Mouse (Mus musculus) adrenal gland, adult 18-20 months (tissue): Measurements from ENCODE around the gene Parp8. TPM values are rescaled to one million over a fixed set of nuclear protein-coding genes. Genes with fewer than 3 reads are reported as not detected.

Experiments used
- DNase-seq, 2 experiments: peaks; one replicate each; pipeline ENCODE4 v3.0.0; 2021 to 2022; ENCODE audit warnings: low spot score in 2 of 2
- long read RNA-seq, 2 experiments: library from polyadenylated mRNA; stranded (forward); transcript quantifications; one replicate each; pipeline ENCODE4 v2.0.0; 2021
- total RNA-seq, 2 experiments: library from RNA; stranded (reverse); gene quantifications; 1 replicate in 1 of 2; 2 replicates in 1 of 2; pipeline ENCODE4 v1.2.3; 2021

Parp8 gene
- 1 to 10 TPM; 8.6 to 9.2 TPM for total RNA-seq
- long read RNA-seq, experiment 1, partial matches to known transcripts: 2 of 4 reads
- long read RNA-seq, experiment 1, other reads (novel, unspliced or antisense): 2 of 4 reads
- long read RNA-seq, experiment 2, partial matches to known transcripts: 0 of 1 reads
- long read RNA-seq, experiment 2, other reads (novel, unspliced or antisense): 1 of 1 reads

DNA sequence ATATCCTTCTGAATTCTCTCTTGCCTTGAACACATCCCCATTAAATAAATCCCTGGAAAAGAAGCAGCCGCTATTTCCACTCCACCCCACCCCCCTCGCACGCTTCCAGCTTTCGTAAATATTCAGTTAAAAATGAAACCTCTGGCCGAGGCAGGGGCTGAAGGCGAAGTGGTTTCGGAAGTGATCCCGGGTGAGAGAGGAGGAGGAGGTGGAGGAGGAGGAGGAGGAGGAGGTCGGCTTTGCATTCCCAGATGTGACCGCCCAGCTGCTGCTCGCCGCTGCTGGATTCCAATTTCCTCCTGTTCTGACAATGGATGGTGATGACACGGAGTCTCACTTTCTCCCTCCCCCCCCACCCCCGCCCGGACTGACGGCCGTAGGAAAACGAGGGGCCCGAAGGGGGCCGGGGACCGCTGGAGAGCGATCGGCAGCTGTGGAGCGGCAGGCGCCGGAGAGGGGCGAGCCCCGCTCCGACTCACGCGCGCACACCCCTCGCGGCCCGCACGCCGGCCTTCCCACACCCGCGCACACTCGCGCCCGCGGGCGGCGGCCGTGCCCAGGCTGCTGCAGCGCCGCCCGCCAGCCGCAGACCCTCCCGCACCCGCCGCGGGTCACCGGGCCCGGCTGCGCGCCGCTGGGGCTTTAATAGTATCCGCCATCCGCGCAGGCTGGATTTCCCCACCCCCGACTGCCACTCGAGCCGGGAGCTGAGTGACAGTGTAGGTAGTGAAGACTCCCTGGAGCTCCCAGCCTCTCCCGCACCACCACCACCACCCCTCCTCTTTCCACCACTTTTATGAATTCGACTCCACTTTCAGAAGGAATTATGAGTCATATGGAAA lies at the start of gene Parp8:
Gene Parp8 (minus strand): TSS at position 312 of the 842 bp plus-strand sequence.
- DNase-seq: peak; percentile 48 to 64

DNA sequence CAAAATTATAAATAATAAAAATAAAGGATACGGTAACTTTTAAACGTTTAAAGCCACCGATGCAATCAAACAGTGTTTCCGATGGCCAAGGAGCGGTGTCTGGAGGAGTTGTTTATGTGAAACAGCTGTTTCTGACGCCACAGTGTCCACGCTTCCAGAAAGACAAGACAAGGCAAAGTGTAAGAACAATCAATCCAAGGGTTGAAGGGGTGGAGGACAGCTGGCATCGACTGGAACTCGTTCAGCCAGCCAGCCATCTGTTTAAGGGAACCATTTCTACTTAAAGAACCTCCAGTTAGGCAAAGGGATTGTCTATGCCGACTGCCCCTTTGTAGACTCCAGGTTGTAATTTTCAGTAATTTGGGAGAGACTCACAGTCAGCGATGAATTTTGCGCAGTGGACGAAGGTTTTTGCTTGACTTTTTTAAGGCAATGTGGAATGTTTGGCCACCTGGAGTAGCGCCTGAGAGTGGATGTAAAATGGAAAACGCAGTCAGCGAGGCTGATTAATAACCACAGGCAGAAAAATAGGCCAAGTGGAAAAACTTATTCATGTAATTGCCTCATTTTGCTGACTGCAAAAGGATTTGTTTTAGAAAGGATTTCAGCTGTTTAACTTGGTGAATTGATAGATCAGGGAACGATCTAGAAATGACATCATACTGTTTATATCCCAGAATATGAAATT lies 37.4 kb upstream of the Parp8 start:
- no peak for DNase-seq

DNA sequence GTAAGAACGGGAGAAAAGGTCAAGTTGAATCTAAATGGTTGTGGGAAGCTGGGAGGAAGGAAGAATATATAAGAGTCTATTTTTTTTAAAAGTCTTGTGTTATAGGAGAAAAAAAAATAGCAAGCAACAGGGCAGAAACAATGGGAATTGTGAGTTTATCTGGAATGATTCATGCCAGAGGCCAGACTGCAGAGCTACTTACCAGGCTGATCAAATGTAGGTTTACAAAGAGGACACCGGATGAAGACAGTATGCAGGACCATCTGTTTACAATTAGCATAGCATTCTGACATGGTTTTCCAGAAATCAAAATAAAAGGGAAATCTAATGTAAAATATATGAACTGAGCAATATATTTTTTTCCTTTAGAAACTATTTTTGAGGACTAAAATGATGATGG lies 31.1 kb upstream of the Parp8 start:
- no peak for DNase-seq

DNA sequence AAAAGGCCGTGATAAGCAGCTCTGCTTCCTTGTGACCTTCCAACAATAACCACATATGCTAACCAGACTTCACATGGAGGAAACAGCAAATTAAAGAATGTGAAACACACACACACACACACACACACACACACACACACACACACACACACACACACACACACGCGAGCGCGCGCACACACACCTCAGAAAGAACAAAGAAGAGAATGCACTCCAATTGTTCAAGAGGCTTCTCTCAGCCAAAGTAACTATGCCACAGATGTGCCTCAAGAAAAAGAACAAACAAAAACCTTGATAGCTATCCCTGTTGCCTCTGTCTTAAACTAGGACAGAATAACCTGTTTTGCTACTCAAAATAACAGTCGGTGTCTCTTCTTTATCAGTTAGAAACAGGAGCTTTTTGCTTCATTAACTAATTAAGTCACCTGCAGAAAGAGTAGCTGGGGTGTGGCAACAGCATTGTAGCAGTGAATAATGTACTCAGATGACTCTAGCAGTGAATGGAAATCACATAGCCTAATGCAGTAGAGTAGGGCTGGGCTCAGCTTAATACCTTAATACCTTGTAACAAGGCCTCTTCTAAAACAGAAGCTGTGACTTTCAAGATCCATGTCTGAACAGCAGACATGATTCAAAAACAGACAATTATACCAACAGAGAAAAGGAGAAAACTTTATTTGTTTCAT lies 29.6 kb upstream of the Parp8 start:
- no peak for DNase-seq

DNA sequence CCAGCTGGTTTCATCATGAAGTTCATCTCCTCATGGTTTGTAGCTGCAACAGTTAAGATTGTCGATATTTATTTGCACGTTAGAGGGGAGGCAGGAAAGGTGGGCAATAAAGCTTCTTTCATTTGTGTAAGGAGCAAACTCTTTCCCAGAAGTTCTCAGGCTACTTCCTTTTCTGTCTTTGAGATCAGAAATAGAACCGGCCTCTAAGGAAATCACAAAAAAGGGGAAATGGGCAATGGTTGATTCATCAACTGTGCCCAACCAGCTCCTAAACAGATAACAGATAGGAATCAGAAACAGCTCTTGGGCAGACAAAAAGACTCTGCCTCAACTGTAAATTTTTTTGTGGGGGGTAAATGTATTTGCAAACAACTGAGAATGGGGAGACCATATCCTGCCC lies 27.4 kb upstream of the Parp8 start:
- DNase-seq: no peak

DNA sequence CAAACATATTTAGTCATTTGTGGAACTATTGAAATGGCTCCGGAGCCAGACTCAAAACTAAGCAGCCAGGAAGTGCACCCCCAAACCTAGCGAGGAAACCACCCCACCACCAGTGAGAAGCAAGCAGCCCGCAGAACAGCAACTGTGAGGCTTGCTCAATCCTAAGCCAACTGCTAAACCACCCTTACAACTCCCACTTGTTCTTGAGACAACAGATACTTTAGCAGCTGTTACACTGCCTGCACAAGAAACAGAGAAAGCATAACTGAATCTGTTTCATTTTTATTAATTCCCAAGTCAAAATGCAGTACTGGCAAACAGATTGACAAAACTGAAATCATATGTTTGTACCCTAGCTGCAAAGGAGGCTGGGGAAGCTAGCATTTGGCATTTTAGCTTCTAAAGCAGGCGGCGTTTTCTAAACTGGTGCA lies 23.2 kb upstream of the Parp8 start:
- DNase-seq: no peak

DNA sequence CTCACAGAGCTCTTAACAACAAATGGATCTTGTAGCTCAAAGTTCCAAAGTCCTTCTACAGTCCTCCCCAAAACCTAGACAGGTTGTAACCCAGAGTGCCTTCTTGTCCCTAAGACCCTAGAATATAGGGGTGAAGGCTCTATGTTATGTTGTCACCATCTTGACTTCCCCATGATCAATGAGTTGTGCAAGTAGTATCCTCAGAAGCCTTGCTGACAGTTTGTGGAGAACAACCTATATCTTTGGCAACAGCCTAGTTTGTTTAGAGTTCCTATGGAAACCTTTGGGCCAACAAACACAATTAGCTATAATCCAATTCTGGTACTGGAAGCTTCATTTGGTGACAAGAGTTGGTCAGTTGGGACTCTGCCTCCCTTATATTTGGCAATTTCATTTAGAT lies 18.2 kb upstream of the Parp8 start:
- DNase-seq: no peak

DNA sequence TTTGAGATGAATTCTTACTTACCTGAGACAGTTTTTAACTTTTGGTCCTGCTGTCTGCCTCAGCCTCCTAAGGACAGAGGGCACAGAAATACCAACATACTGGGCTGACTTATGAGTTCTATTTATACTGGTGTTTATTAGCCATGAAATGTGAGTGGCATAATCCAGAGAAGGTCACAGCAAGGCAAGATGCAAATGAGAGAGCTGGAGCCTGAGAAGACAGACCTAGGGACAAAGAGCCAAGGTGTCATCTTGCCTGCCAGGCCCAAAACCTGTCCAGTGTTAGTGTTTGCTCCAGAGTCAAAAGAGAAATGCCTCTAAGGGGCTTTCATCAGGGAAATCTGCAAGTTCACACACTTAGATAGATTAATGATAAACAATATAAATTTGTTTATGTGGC lies 15.7 kb upstream of the Parp8 start:
- DNase-seq: no peak

DNA sequence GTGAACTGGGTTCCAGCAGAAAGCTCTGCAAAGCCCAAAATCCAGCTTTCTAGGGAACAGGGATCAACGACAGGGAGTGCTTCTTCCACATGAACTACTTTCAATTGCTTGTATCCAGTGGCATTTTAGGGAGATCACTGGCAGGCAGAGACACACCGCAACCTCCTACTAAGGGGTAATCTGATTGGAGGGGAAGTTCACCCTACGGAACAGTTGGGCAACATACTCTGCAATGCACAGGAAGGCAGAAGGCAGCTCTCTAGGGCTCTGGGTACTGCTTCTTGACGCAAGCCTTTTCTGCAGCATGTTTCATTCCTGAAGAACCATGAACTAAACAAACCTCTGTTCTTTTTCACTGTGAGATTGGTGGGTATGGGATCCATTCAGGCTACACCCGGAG lies 10.9 kb upstream of the Parp8 start:
- DNase-seq: no peak

DNA sequence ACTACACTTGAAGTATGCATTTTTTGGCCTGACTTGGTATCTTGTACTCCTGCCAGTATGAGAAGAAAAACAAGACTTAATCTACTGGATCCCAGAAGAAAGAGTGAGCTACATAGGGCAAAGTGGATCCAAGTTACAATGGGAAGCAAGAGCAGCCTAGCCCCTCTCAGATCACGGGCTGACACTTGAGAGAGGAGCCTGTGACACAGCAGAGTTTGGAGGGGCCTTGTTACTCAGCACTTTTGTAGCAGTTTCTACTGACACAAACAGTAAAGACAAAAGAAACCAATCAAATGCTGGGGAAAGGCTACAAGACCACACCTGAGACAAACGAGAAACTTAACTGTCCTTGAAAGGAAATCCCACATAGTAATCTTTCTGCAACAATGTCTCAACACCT lies 9.8 kb upstream of the Parp8 start:
- no peak for DNase-seq

DNA sequence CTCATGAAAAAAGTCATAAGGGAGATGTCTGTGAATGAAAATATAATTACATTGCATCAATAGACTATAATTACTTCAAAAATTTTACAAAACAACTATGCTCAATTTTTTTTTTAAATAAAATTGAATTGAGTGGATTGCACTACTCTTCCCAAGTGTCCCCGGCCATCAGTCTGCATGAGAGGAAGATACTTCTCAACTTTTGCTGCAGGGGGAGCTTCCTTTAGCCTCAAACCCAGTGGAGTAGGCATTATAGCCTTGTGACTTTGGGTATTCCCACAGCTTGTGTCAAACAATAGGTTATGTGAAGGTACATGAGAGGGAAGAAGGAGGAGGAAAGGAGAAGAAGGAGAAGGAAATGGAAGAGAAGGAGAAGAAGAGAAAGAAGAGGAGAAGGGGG lies 9.3 kb upstream of the Parp8 start:
- no peak for DNase-seq

DNA sequence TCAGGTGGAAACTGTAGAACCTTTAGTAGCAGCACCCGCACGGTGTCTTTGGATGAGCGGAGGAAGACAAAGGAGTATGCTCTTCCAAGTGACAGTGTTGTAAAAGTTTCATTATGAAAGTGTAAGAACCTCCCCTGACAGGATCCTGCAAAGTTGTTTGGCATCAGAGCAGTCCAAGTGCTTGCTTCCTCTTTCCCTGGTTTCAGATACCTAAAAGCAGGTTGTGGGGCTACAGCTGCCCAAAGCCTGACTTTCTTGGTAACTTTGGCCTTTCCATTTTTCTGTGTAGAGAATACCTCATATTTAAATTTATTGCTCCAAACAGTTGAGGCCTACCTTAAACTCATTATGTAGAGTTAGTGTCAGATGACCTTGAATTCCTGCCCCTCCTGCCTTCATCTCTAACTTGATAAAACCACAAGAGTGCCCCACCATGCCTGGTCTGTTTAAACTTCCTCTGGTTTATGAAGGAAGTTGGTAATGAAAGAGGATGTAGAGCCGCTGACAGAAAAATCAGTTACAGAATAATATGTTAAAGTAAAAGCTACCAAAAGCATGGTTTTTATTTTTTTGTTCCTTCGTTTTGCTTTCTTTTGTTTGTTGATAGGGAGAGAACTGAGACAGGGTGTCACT lies 8.5 kb upstream of the Parp8 start:
- DNase-seq: no peak

DNA sequence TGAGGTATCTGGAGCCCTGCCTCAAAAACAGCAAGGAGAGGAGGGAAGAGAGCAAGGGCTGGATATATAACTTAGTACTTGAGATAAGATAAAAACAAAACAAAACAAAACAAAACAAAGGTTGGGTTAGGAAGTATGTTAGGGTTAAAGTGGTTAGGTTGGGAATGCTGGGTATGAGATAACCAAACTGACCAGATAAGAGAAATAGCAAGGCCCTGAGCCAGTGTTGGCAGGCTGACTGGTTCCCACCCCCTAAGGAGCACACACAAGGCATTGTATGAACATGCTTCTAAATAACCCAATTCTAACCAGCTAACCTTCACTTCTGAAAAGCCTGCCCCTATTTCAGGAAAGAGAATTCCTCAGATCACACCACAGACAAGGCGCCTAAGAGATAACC lies 7.1 kb upstream of the Parp8 start:
- DNase-seq: no peak

DNA sequence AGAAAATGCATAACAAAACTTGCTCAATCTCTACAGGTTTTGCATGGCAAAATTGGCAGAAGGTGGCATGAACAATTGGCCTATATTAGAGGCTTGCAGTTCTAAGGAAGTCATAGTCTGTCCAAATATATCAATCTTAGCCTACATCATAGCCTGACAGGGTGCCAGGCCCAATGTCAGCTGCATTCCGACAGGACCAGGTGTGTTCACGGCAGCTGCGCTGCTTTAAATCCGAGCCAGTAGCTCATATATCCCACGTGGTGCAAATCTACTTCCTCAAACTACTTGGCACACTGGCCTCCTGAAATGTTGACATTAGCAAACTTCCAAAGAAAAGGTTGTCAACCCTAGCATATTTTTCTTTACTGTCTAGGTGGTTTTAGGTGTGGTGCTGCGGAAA lies 6.2 kb upstream of the Parp8 start:
- no peak for DNase-seq

DNA sequence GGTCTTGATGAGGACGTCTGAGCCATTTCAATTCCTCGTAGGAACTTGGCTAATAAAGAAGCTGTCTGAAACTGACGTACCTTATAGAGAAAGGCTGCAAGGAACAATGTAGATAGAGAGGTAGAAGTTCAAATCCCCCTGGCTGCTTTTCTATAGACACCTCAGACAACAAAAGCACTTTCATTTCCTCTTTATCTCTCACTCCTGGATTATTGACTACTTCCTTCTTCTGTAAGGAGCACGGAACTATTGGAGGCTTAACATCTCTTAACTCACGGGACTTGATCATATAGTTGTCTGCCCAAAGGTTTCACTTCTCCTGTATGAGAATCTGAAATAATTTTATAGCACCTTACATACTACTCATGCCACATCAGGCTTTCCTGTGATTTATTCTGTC lies 2.9 kb upstream of the Parp8 start:
- DNase-seq: no peak

DNA sequence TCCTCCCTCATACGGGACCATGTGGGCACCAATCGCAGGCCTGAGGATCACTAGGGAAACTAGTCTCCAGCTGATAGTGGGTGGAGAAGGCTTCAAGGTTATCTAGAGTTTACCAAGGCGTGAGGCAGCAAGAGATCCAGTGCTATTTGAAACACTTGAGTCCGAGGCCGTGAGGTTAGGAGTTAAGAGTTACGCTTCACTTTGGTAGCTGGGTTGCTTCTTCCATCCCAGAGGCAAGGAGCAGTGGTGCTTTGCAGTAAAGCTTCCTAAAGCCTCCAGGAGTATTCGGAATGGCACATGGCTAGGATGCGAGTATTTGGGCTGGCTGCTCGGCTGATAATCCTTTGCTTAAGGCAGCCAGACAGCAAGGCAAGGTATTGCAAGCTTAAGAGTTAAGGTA lies 2.0 kb upstream of the Parp8 start:
- DNase-seq: no peak

DNA sequence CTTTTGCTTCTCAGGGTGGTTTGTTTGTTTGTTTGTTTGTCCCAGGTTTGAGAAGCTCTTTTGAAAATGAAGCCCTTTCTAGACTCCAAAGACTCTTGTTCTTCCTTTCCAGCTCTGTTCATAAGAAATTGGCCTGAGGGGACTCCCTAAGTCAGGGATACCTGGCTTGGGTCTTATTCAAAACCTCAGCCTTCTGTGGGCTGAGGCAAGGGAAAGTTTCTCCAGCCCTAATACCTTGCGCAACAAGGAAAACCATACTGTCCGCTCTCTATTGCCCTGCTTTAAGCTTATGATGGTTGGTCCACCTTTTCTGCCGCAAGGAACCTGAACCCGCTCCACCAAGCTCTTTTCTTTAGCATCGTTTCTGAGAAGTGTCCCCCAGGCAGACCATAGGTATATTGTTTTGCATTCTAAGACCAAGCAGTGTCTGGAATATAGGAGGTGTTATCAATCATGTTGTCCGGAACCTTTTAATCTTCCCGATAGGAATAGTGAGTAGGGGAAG lies 991 bp upstream of the Parp8 start:
- no peak for DNase-seq

DNA sequence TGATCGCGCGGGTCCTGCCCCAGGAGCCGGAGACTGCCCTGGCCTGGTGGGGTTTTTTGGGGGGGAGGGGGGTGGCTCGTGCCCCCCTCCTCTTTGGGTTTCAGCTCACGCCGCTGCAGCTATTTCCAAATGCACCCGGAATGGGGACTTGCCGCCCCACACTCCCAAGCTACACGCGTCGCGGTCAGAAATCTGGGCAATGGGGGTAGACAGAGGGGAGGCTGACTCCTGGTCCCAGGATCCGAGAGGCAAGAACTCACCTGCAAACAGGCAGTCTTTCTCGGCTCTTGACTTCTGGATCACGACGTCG lies 466 bp downstream of the Parp8 start:
- DNase-seq: peak in 1 of 2 experiments; percentile 28

DNA sequence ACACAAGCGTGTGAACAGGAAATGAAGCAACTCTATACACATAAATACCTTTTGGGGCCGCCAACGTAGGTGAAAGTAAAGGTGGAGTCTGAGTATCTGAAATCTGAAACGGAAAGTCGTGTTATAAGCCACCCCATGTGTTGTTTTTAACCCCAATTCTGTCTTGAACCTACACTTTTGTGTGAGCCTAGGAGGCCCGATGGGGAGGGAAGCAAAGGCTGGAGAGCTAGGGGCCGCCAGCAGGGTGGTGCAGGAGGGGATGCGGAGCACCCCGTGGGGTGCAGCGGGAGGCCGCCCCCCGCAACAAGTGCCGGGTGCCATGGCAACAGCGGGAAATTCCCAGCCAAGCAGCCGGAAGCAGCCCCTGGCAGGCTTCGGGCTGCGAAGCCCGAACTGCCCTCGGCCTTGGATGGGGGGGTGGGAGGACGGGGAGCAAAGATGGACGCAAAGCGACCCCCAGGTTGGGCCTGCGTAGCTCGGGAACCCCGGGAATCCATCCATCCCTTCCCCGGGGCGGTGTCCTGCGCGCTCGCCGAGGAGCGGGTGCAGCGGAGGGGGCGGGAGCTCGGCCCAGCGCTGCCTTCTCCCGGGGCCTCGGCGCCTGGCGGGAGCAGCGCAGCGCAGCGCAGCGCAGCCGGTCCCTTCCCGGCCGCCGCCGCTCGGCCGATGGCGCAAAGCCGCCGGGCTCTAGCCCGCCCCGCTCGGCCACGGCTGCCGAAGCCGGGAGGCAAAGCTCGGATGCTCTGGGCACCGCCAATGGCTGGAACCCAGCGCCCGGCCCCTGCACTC lies 1.0 kb downstream of the Parp8 start:
- DNase-seq: peak; percentile 58 to 63

DNA sequence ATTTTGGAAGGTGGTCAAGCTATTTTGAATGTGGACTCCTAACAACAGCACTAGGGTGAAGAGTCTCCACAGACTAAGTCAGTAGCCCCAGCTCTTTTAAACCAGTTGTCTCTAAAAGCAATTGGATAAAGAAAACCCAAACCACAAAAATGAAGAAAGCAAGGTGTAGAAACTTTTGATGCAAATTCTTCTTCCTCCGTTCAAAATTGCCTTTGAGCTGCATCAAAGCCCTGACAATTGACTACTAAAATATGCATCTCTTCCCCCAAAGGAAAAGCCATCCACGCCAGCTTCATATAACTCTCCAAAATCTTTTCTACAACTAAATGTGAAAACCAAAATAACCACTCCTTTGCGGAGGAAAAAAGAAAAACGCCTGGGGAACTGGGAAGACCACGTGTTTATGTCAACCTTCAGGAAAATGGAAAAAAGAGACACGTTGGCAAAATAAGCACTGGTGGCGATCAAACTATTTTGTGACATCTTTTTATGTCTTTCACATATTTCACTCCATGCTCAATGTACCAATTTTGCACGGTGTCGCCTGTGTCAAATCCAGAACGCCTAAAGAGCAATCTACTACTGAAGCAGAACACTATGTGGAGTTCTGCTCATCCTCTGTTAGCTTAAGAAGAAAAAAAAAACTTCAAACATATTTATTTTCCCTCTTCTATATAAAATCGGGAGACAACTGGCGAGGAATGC lies 1.8 kb downstream of the Parp8 start:
- DNase-seq: no peak
